Mouse (Mus musculus) C2C12 (cell line): ENCODE data around the gene Glrx. TPM values are rescaled to one million over a fixed set of nuclear protein-coding genes. Genes with fewer than 3 reads are reported as not detected.
"Not testable (repeated sequence)": the region's sequence is repeated elsewhere in the genome, so short reads cannot be mapped to it uniquely, and the experiment has no call there.

Experiments
- H3K27me3 ChIP-seq: one replicate; pipeline ENCODE4 v1.6.1; 2011; ENCODE audit not compliant: control insufficient read depth, insufficient read depth, insufficient read length
- H3K36me3 ChIP-seq: one replicate; pipeline ENCODE4 v1.6.1; 2011; ENCODE audit not compliant: control insufficient read depth, insufficient read depth
- H3K4me3 ChIP-seq: one replicate; pipeline ENCODE4 v1.5.1; 2011; ENCODE audit warnings: mild to moderate bottlenecking, control low read depth; ENCODE audit not compliant: poor library complexity, insufficient read depth, severe bottlenecking
- H3K79me2 ChIP-seq: one replicate; pipeline ENCODE4 v1.6.1; 2011; ENCODE audit not compliant: control insufficient read depth, insufficient read depth
- H3K79me3 ChIP-seq: one replicate; pipeline ENCODE4 v1.6.1; 2011; ENCODE audit warnings: low read depth, control low read depth
- H3ac ChIP-seq: one replicate; pipeline ENCODE3; 2011; ENCODE audit warnings: low read depth; ENCODE audit not compliant: control insufficient read depth, insufficient read length
- CEBPB ChIP-seq: IDR thresholded peaks from one replicate; pipeline ENCODE4 v1.6.1; 2011; ENCODE audit warnings: low read depth, mild to moderate bottlenecking, control low read depth, moderate library complexity
- CTCF ChIP-seq: IDR thresholded peaks from one replicate; pipeline ENCODE4 v1.5.1; 2011; ENCODE audit not compliant: control insufficient read depth, insufficient read depth, insufficient read length
- FOSL1 ChIP-seq: IDR thresholded peaks from one replicate; pipeline ENCODE4 v1.8.0; 2011; ENCODE audit warnings: mild to moderate bottlenecking, low read length; ENCODE audit not compliant: poor library complexity, insufficient read depth, severe bottlenecking
- MAX ChIP-seq: IDR thresholded peaks from one replicate; pipeline ENCODE4 v1.6.1; 2011; ENCODE audit warnings: mild to moderate bottlenecking, control low read depth
- MYOD1 ChIP-seq: IDR thresholded peaks from one replicate; pipeline ENCODE4 v1.6.1; 2011; ENCODE audit warnings: low read depth; ENCODE audit not compliant: control insufficient read depth, insufficient read length
- MYOG ChIP-seq: IDR thresholded peaks from one replicate; pipeline ENCODE4 v1.6.1; 2011; ENCODE audit not compliant: control insufficient read depth, insufficient read length; ENCODE audit errors: extremely low read depth
- USF1 ChIP-seq: IDR thresholded peaks from one replicate; pipeline ENCODE4 v1.6.1; 2011; ENCODE audit warnings: low read depth, mild to moderate bottlenecking, control low read depth, moderate library complexity
- polyA plus RNA-seq: library from polyadenylated mRNA; unstranded; fragments of >200 nt; fragmentation: generic; extraction: Trizol; gene quantifications from one replicate; pipeline ENCODE4 v1.2.1, GENCODE M21; 2012; ENCODE audit warnings: missing spikeins

Glrx gene
- polyA plus RNA-seq, 1 experiment, result 41.9 TPM

DNA sequence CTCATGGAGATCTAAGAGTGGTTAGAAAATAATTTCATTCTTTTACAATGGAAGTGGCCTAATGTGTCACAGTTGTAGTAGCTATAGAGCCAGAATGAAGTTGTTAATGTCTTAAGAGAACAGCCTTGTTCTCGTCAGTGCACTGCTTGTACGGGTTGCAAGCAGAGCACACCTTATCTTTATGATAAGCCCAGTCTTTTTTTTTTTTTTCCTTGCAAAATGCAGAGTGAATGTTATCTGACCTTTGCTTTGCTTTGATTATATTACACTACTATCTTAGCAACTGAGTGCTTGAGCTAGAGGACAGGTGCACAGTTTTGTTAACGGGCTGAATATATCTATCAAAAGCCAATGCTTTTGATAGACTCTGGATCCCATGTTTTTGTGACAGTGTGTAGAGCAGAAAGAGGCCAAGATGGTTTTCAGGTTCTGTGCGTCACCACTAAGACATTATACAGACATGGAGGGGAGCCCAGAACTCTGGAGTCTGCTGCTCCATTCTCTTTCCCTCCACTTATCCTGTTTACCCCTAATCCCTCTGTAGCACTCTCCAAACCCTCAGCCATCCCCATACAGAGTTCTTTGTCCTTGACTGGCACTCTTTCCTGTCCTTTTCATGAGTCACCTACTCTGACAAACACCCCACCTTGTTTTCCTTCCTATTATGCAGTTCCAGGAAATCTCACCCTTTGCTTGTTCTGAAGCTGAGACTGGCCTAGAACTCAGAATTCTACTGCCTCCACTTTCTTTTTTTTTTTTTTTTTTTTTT lies 35.1 kb downstream of the Glrx start:
- Histone ChIP-seq H3K79me3 (no peaks in the 10 kb centered on the region), H3K27me3 (no peaks in the 10 kb centered on the region), H3K4me3 (no peak overlapping the region), H3K79me2 (no peaks in the 10 kb centered on the region), H3K36me3 (peaks cover 54% of the 10 kb centered on the region), H3ac (no peak overlapping the region)
- TF ChIP-seq MYOG (no peak), USF1 (no peak), MAX (no peak), FOSL1 (no peak), MYOD1 (no peak), CTCF (no peak), CEBPB (no peak)

DNA sequence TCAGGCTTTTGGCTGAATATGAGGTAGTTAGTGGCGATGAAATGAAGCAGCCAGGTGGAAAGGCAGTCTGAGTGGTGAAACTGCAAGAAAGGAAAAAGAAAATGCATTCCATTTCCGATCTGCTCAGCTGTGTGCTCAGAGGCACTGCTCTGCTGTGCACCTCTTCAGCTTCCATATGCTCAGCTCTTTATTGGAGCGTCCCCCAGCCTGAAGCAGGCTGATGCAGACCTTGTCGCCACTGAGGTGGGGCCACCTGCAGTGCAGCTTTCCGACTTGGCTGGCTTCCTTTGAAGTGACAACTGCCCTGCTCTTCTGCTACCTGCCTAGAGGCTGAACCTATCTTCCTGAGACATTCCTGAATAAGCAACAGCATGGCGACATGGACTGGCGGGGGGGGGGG lies 36.5 kb downstream of the Glrx start:
- not testable (repeated sequence) for H3K79me3 ChIP-seq, H3K79me2 ChIP-seq, H3K27me3 ChIP-seq, H3K4me3 ChIP-seq, H3ac ChIP-seq
- H3K36me3 ChIP-seq, result peaks cover 41% of the 10 kb centered on the region

DNA sequence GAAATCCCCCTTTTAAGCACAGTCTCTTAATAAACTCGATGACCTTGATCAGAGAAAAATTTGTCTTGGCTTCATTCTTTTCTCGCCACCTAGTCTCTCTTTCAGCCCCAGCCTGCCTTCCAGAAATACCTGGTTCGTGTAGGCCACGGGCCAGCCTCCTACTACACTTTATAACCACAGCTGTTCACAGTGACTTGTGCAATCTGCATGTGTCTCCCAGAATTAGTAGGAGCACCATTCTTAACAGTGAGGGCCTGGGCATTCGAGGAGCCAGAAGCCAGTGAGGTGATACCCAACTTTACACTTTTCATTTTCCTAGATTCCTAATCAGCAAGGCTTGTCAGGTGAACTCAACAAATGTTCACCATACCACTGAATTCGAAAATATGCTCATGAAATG lies 36.9 kb downstream of the Glrx start:
- Histone ChIP-seq H3K79me3 (no peaks in the 10 kb centered on the region), H3K79me2 (no peaks in the 10 kb centered on the region), H3K4me3 (no peak overlapping the region), H3K36me3 (peaks cover 38% of the 10 kb centered on the region), H3K27me3 (no peaks in the 10 kb centered on the region), H3ac (no peak overlapping the region)
- no peak for TF ChIP-seq MYOD1
- TF ChIP-seq MYOG, result no peak
- no peak for TF ChIP-seq MAX
- TF ChIP-seq CEBPB, result no peak
- no peak for TF ChIP-seq CTCF
- no peak for TF ChIP-seq USF1
- TF ChIP-seq FOSL1, result no peak

DNA sequence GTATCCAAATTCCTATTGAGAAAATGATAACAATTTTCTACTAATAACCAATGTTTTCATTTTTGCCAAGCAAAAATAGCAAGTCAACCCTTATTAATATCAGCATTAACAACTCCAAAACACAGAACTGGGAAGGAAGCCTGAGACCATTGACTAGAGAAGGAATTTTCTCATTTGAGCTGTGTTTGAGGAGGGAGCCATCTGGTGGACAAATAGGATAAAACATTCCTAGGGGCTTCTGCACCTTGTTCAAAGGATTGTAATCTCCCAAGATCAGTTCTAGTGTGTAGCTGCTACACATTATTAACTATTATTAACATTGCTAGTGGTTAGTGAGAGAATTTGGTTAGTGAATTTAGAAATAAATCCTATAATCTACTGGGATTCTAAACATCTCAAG lies 38.2 kb downstream of the Glrx start:
- Histone ChIP-seq H3K79me2 (no peaks in the 10 kb centered on the region), H3K79me3 (no peaks in the 10 kb centered on the region), H3ac (no peak overlapping the region), H3K27me3 (no peaks in the 10 kb centered on the region), H3K36me3 (peaks cover 28% of the 10 kb centered on the region), H3K4me3 (no peak overlapping the region)
- no peak for TF ChIP-seq MAX
- no peak for TF ChIP-seq MYOD1
- TF ChIP-seq FOSL1, result no peak
- no peak for TF ChIP-seq CEBPB
- TF ChIP-seq MYOG, result no peak
- TF ChIP-seq CTCF, result no peak
- TF ChIP-seq USF1, result no peak

DNA sequence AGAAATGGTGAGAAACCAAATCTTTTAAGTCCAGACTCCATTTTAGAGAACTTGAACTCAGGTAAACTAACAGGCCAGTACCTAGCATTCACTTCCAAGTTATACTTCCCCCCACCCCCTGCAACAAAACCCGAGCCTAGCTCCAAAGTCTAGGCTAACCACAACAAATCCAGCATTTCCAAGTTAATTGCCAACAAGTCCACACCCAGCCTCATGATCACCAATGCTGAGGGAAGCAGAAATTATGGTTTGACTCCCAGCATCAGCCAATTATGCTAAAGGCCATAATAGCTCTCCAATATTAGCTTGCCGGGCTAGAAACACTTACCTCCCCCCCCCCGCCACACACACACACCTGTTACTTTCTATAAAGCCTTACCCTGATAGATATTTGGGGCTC lies 40.1 kb downstream of the Glrx start:
- H3K79me3 ChIP-seq, result no peaks in the 10 kb centered on the region
- no peaks in the 10 kb centered on the region for H3K27me3 ChIP-seq
- no peak overlapping the region for H3ac ChIP-seq
- H3K4me3 ChIP-seq, result no peak overlapping the region
- TF ChIP-seq CTCF (no peak), MYOG (no peak), CEBPB (no peak), USF1 (no peak), FOSL1 (no peak), MAX (no peak), MYOD1 (no peak)
- H3K36me3 ChIP-seq, result peaks cover 29% of the 10 kb centered on the region
- no peaks in the 10 kb centered on the region for H3K79me2 ChIP-seq

DNA sequence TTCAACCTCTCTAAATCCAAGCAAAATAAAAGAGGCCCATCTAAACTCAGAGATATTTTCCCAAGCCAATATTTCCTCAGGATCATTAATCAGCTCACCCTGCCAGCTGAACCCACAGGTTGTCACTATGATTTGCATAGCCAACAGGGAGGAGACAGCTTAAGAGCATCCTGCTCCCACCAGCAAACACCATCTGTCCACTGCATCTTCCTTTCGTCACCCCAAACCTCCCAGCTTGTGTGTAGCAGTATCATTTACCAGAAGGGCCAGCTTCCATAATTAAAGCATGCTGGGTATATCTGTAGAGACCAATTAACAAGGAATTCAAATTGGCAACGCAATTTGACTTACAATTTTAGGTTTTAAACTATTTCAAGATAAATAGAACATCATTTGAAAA lies 40.8 kb downstream of the Glrx start:
- Histone ChIP-seq H3K79me3 (no peaks in the 10 kb centered on the region), H3ac (no peak overlapping the region), H3K27me3 (no peaks in the 10 kb centered on the region), H3K4me3 (no peak overlapping the region), H3K36me3 (peaks cover 29% of the 10 kb centered on the region), H3K79me2 (no peaks in the 10 kb centered on the region)
- TF ChIP-seq CTCF, result no peak
- TF ChIP-seq MYOG, result no peak
- TF ChIP-seq FOSL1, result no peak
- no peak for TF ChIP-seq MYOD1
- TF ChIP-seq USF1, result no peak
- TF ChIP-seq CEBPB, result no peak
- no peak for TF ChIP-seq MAX
